Mouse (Mus musculus) urinary bladder, postnatal 14 days (tissue): ENCODE data around the gene Fbxw8.
A peak's percentile ranks its signal among the peaks of the same experiment; 100 is the strongest.

Experiments
- DNase-seq: peaks from one replicate; pipeline ENCODE4 v3.0.0; 2021; ENCODE audit warnings: low spot score

Fbxw8 gene

GRCm38 (mm10) chr5:118106667-118107066, 48.6 kb downstream of the Fbxw8 start:
- no peak for DNase-seq

GRCm38 (mm10) chr5:118105536-118105935, 49.7 kb downstream of the Fbxw8 start:
- DNase-seq: no peak

GRCm38 (mm10) chr5:118099870-118100478, 55.3 kb downstream of the Fbxw8 start:
- no peak for DNase-seq

- no peak for DNase-seq
Observed at GRCm38 (mm10) chr5:118099069-118099869, 56.0 kb downstream of the Fbxw8 start.

- no peak for DNase-seq
Observed at GRCm38 (mm10) chr5:118096317-118096716, 58.9 kb downstream of the Fbxw8 start.

GRCm38 (mm10) chr5:118095849-118096248, 59.4 kb downstream of the Fbxw8 start:
- no peak for DNase-seq

GRCm38 (mm10) chr5:118095433-118095832, 59.8 kb downstream of the Fbxw8 start:
- DNase-seq: no peak

GRCm38 (mm10) chr5:118093321-118094035, 61.8 kb downstream of the Fbxw8 start:
- no peak for DNase-seq

- peak; percentile 31 for DNase-seq
Observed at GRCm38 (mm10) chr5:118090837-118091236, 64.4 kb downstream of the Fbxw8 start.

GRCm38 (mm10) chr5:118090101-118090500, 65.2 kb downstream of the Fbxw8 start:
- no peak for DNase-seq

- DNase-seq: peak; percentile 25
Observed at GRCm38 (mm10) chr5:118089102-118089501, 66.2 kb downstream of the Fbxw8 start.

GRCm38 (mm10) chr5:118086956-118087355, 68.3 kb downstream of the Fbxw8 start:
- no peak for DNase-seq

- DNase-seq: no peak
Observed at GRCm38 (mm10) chr5:118085313-118085712, 70.0 kb downstream of the Fbxw8 start.

GRCm38 (mm10) chr5:118084171-118084727, 71.0 kb downstream of the Fbxw8 start:
- no peak for DNase-seq

GRCm38 (mm10) chr5:118083060-118083638, 72.1 kb downstream of the Fbxw8 start:
- DNase-seq: no peak

GRCm38 (mm10) chr5:118081996-118082395, 73.3 kb downstream of the Fbxw8 start:
- DNase-seq: no peak

GRCm38 (mm10) chr5:118081374-118081949, 73.8 kb downstream of the Fbxw8 start:
- no peak for DNase-seq

- no peak for DNase-seq
Observed at GRCm38 (mm10) chr5:118079839-118080250, 75.4 kb downstream of the Fbxw8 start.

- DNase-seq: no peak
Observed at GRCm38 (mm10) chr5:118079354-118079753, 75.9 kb downstream of the Fbxw8 start.

GRCm38 (mm10) chr5:118078550-118078949, 76.7 kb downstream of the Fbxw8 start:
- no peak for DNase-seq

GRCm38 (mm10) chr5:118076721-118077592, 78.3 kb downstream of the Fbxw8 start:
- DNase-seq: no peak
